Mouse (Mus musculus) E14TG2a.4 (cell line): ENCODE data around the gene Inhba.
A peak's percentile ranks its signal among the peaks of the same experiment; 100 is the strongest.

Experiments
- CTCF ChIP-seq: conservative IDR thresholded peaks from 2 replicates; pipeline ENCODE4 v1.5.1; 2014; ENCODE audit warnings: low read length
- NANOG ChIP-seq: IDR thresholded peaks from 2 replicates; pipeline ENCODE4 v1.6.1; 2014; ENCODE audit warnings: borderline replicate concordance, low read length, mixed read lengths
- POU5F1 ChIP-seq: IDR thresholded peaks from 2 replicates; pipeline ENCODE4 v1.6.1; 2014; ENCODE audit warnings: low read length, borderline replicate concordance

- TF ChIP-seq CTCF: peak; percentile 39
- TF ChIP-seq NANOG: no peak
- TF ChIP-seq POU5F1: no peak
These were observed 6.1 kb upstream of the Inhba start for GRCm38 (mm10) chr13:16005517-16005916.
